Mouse (Mus musculus) pancreas, adult 10 weeks (tissue): ENCODE measurements around the gene Kdm1a. TPM values are rescaled to one million over a fixed set of nuclear protein-coding genes. Genes with fewer than 3 reads are reported as not detected.

ENCODE experiments used
- polyA plus RNA-seq: library from polyadenylated mRNA; stranded (reverse); fragments of 350-450 nt; fragmentation: Illumina TruSeq; extraction: RNeasy Lipid Tissue Mini Kit (QIAGEN cat#74804); gene quantifications from one replicate; pipeline ENCODE4 v1.2.3, GENCODE M21; 2015; ENCODE audit warnings: low read depth, low replicate concordance; ENCODE audit not compliant: insufficient read depth

The Kdm1a gene
- 15.4 TPM for polyA plus RNA-seq

GRCm38 (mm10) chr4:136602568-136602967 is at the start of gene Kdm1a:
Kdm1a (minus strand) TSS chr4:136602723.

GRCm38 (mm10) chr4:136622388-136622787 is 19.9 kb upstream of the Kdm1a start, which contains the start of gene Lactbl1:
Lactbl1 (plus strand) TSS chr4:136622621.

GRCm38 (mm10) chr4:136610387-136610856 is 7.9 kb upstream of the Kdm1a start, which contains the start of gene Tex46:
Tex46 (plus strand) TSS chr4:136610437.

Other genes starting within 250 kb of the Kdm1a start
- gene Htr1d, start 179.2 kb downstream of the Kdm1a start, polyA plus RNA-seq = not detected
- gene 6030445D17Rik, start 140.5 kb downstream of the Kdm1a start, polyA plus RNA-seq = not detected
- 6.9 TPM for gene Luzp1, start 133.0 kb downstream of the Kdm1a start, polyA plus RNA-seq
- gene Tex46, start 7.7 kb upstream of the Kdm1a start, polyA plus RNA-seq = not detected
- not detected for gene Lactbl1, start 19.9 kb upstream of the Kdm1a start, polyA plus RNA-seq
- 0.90 TPM for gene Ephb2, start 233.3 kb upstream of the Kdm1a start, polyA plus RNA-seq